Mouse (Mus musculus) MEL (cell line): ENCODE measurements around the gene Ephx1. TPM values are rescaled to one million over a fixed set of nuclear protein-coding genes. Genes with fewer than 3 reads are reported as not detected.

Experiments used
- DNase-seq: peaks from one replicate; pipeline ENCODE4 v3.0.0; 2011; ENCODE audit warnings: low read depth, low spot score
- H3K27ac ChIP-seq: 2 replicates; pipeline ENCODE4 v1.5.1; 2012; ENCODE audit warnings: low read depth, mild to moderate bottlenecking, control low read depth, low read length, moderate library complexity; ENCODE audit not compliant: control insufficient read depth
- H3K27me3 ChIP-seq, 2 experiments: fragments of 150-350 bp in 1 of 2; sonication (generic) in 1 of 2; 2 replicates each; pipeline ENCODE4 v1.6.1; 2012; ENCODE audit warnings: low read length in 2 of 2, mild to moderate bottlenecking in 2 of 2, improper control_type of control experiment in 1 of 2, moderate library complexity in 1 of 2; ENCODE audit not compliant: insufficient read depth in 2 of 2, control insufficient read depth in 1 of 2
- H3K36me3 ChIP-seq, 2 experiments: 2 replicates each; pipeline ENCODE4 v1.6.1; 2012 to 2014; ENCODE audit warnings: low read length in 2 of 2, improper control_type of control experiment in 1 of 2, inconsistent platforms in 1 of 2, mild to moderate bottlenecking in 1 of 2; ENCODE audit not compliant: insufficient read depth in 2 of 2, control insufficient read depth in 1 of 2
- H3K4me1 ChIP-seq, 2 experiments: fragments of 150-350 bp in 1 of 2; sonication (generic) in 1 of 2; 2 replicates each; pipeline ENCODE4 v1.6.1; 2012; ENCODE audit warnings: low read length in 2 of 2, improper control_type of control experiment in 1 of 2, mild to moderate bottlenecking in 1 of 2; ENCODE audit not compliant: insufficient read depth in 2 of 2, control insufficient read depth in 1 of 2
- H3K4me3 ChIP-seq, 2 experiments: fragments of 150-350 bp in 1 of 2; sonication (generic) in 1 of 2; 2 replicates each; pipeline ENCODE4 v1.5.1; 2012; ENCODE audit warnings: low read depth in 2 of 2, low read length in 2 of 2, mild to moderate bottlenecking in 2 of 2, moderate library complexity in 2 of 2, control low read depth in 1 of 2, improper control_type of control experiment in 1 of 2; ENCODE audit not compliant: control insufficient read depth in 1 of 2, insufficient read depth in 1 of 2
- H3K79me2 ChIP-seq: 2 replicates; pipeline ENCODE4 v1.6.1; 2012; ENCODE audit warnings: mild to moderate bottlenecking, low read length, moderate library complexity; ENCODE audit not compliant: control insufficient read depth, poor library complexity, insufficient read depth
- H3K9ac ChIP-seq: 2 replicates; pipeline ENCODE4 v1.6.1; 2012; ENCODE audit warnings: low read depth, mild to moderate bottlenecking, control low read depth, low read length, moderate library complexity; ENCODE audit not compliant: control insufficient read depth, poor library complexity, severe bottlenecking
- H3K9me3 ChIP-seq: fragments of 150-350 bp; sonication (generic); replicated peaks from 2 replicates; pipeline ENCODE4 v1.6.1; 2012; ENCODE audit warnings: mild to moderate bottlenecking, low read length, improper control_type of control experiment, moderate library complexity; ENCODE audit not compliant: insufficient read depth
- CHD2 ChIP-seq: IDR thresholded peaks from 2 replicates; pipeline ENCODE4 v1.6.1; 2011; ENCODE audit warnings: low read length, improper control_type of control experiment
- CTCF ChIP-seq, 3 experiments: IDR thresholded peaks in 2 of 3; conservative IDR thresholded peaks in 1 of 3; 2 replicates each; pipeline ENCODE4 v1.5.1; 2011 to 2012; ENCODE audit warnings: low read length in 3 of 3, low read depth in 2 of 3, mild to moderate bottlenecking in 2 of 3, improper control_type of control experiment in 1 of 3, inconsistent platforms in 1 of 3, mixed read lengths in 1 of 3, moderate library complexity in 1 of 3; ENCODE audit not compliant: control insufficient read depth in 1 of 3, insufficient read depth in 1 of 3, poor library complexity in 1 of 3, severe bottlenecking in 1 of 3
- E2F4 ChIP-seq: IDR thresholded peaks from 2 replicates; pipeline ENCODE4 v1.6.1; 2011; ENCODE audit warnings: low read depth, low read length, improper control_type of control experiment, borderline replicate concordance
- ELF1 ChIP-seq: IDR thresholded peaks from 2 replicates; pipeline ENCODE4 v1.6.1; 2014; ENCODE audit warnings: low read depth, mild to moderate bottlenecking, inconsistent platforms, low read length, improper control_type of control experiment, moderate library complexity
- ETS1 ChIP-seq: IDR thresholded peaks from 2 replicates; pipeline ENCODE4 v1.6.1; 2012; ENCODE audit warnings: low read depth, mild to moderate bottlenecking, inconsistent platforms, low read length, improper control_type of control experiment, moderate library complexity
- GABPA ChIP-seq: IDR thresholded peaks from 2 replicates; pipeline ENCODE4 v1.6.1; 2012; ENCODE audit warnings: low read depth, mild to moderate bottlenecking, inconsistent platforms, low read length, improper control_type of control experiment, moderate library complexity
- GATA1 ChIP-seq: IDR thresholded peaks from 2 replicates; pipeline ENCODE4 v1.6.1; 2011; ENCODE audit warnings: low read depth, low read length, improper control_type of control experiment
- JUND ChIP-seq: IDR thresholded peaks from 2 replicates; pipeline ENCODE4 v1.6.1; 2011; ENCODE audit warnings: low read depth, mild to moderate bottlenecking, improper control_type of control experiment, low read length
- KAT2A ChIP-seq: conservative IDR thresholded peaks from 2 replicates; pipeline ENCODE4 v1.6.1; 2012; ENCODE audit warnings: low read depth, low read length, improper control_type of control experiment, inconsistent platforms
- MAX ChIP-seq: IDR thresholded peaks from 2 replicates; pipeline ENCODE4 v1.6.1; 2011; ENCODE audit warnings: low read length, improper control_type of control experiment
- MAZ ChIP-seq: IDR thresholded peaks from 2 replicates; pipeline ENCODE4 v1.6.1; 2012; ENCODE audit warnings: low read depth, mild to moderate bottlenecking, inconsistent platforms, low read length, improper control_type of control experiment
- MYB ChIP-seq: IDR thresholded peaks from 2 replicates; pipeline ENCODE4 v1.6.1; 2011; ENCODE audit warnings: mild to moderate bottlenecking, low read depth, low read length, improper control_type of control experiment
- MYC ChIP-seq: IDR thresholded peaks from 2 replicates; pipeline ENCODE4 v1.6.1; 2011; ENCODE audit warnings: low read depth, mild to moderate bottlenecking, low read length, improper control_type of control experiment, moderate library complexity
- NELFE ChIP-seq: IDR thresholded peaks from 2 replicates; pipeline ENCODE4 v1.6.1; 2011; ENCODE audit warnings: low read depth, low read length, improper control_type of control experiment
- POLR2A ChIP-seq, 2 experiments: IDR thresholded peaks; 2 replicates each; pipeline ENCODE4 v1.6.1; 2011 to 2012; ENCODE audit warnings: low read length in 2 of 2, mild to moderate bottlenecking in 2 of 2, control low read depth in 1 of 2, improper control_type of control experiment in 1 of 2, low read depth in 1 of 2, moderate library complexity in 1 of 2; ENCODE audit not compliant: control insufficient read depth in 1 of 2, insufficient read depth in 1 of 2, poor library complexity in 1 of 2
- POLR2AphosphoS5 ChIP-seq: IDR thresholded peaks from 2 replicates; pipeline ENCODE4 v1.6.1; 2012; ENCODE audit warnings: low read depth, borderline replicate concordance, mild to moderate bottlenecking, inconsistent platforms, low read length, moderate library complexity, mixed read lengths
- RAD21 ChIP-seq: IDR thresholded peaks from 2 replicates; pipeline ENCODE4 v1.6.1; 2011; ENCODE audit warnings: mild to moderate bottlenecking, low read depth, low read length, improper control_type of control experiment
- RCOR1 ChIP-seq: IDR thresholded peaks from 2 replicates; pipeline ENCODE4 v1.6.1; 2012; ENCODE audit warnings: low read depth, mild to moderate bottlenecking, inconsistent platforms, low read length, improper control_type of control experiment
- SIN3A ChIP-seq: IDR thresholded peaks from 2 replicates; pipeline ENCODE4 v1.6.1; 2012; ENCODE audit warnings: low read length, improper control_type of control experiment, inconsistent platforms
- SMC3 ChIP-seq: IDR thresholded peaks from 2 replicates; pipeline ENCODE4 v1.6.1; 2011; ENCODE audit warnings: low read depth, low read length, improper control_type of control experiment
- TAL1 ChIP-seq: IDR thresholded peaks from 2 replicates; pipeline ENCODE4 v1.6.1; 2012; ENCODE audit warnings: mild to moderate bottlenecking, inconsistent platforms, low read length, moderate library complexity, mixed read lengths
- TBP ChIP-seq: IDR thresholded peaks from 2 replicates; pipeline ENCODE4 v1.8.0; 2011; ENCODE audit warnings: low read depth, low read length, improper control_type of control experiment
- USF1 ChIP-seq: IDR thresholded peaks from 2 replicates; pipeline ENCODE4 v1.6.1; 2014; ENCODE audit warnings: low read depth, mild to moderate bottlenecking, inconsistent platforms, low read length, improper control_type of control experiment, moderate library complexity
- USF2 ChIP-seq, 2 experiments: IDR thresholded peaks; 2 replicates each; pipeline ENCODE4 v1.6.1; 2011 to 2012; ENCODE audit warnings: improper control_type of control experiment in 2 of 2, low read length in 2 of 2, borderline replicate concordance in 1 of 2, inconsistent platforms in 1 of 2, low read depth in 1 of 2, mild to moderate bottlenecking in 1 of 2; ENCODE audit not compliant: insufficient read depth in 1 of 2
- ZC3H11A ChIP-seq: IDR thresholded peaks from 2 replicates; pipeline ENCODE4 v1.6.1; 2012; ENCODE audit warnings: low read depth, mild to moderate bottlenecking, inconsistent platforms, low read length, improper control_type of control experiment
- ZKSCAN1 ChIP-seq: IDR thresholded peaks from 2 replicates; pipeline ENCODE4 v1.6.1; 2012; ENCODE audit warnings: low read depth, mild to moderate bottlenecking, inconsistent platforms, low read length, improper control_type of control experiment, moderate library complexity
- ZMIZ1 ChIP-seq: IDR thresholded peaks from 2 replicates; pipeline ENCODE4 v1.6.1; 2012; ENCODE audit warnings: low read depth, mild to moderate bottlenecking, inconsistent platforms, low read length, improper control_type of control experiment, moderate library complexity
- ZNF384 ChIP-seq: IDR thresholded peaks from 2 replicates; pipeline ENCODE4 v1.6.1; 2012; ENCODE audit warnings: low read depth, mild to moderate bottlenecking, inconsistent platforms, low read length, improper control_type of control experiment
- polyA plus RNA-seq, 2 experiments: library from polyadenylated mRNA; stranded (reverse) in 1 of 2; unstranded in 1 of 2; fragments of >175 nt in 1 of 2; fragments of >200 nt in 1 of 2; gene quantifications; 2 replicates each; pipeline versions ENCODE4 v1.2.1 to v1.2.4; 2012; ENCODE audit warnings: low replicate concordance in 2 of 2, low read depth in 1 of 2; ENCODE audit not compliant: insufficient read length in 2 of 2, insufficient read depth in 1 of 2, missing spikeins in 1 of 2
- total RNA-seq: library from RNA; depleted of rRNA; stranded (reverse); fragments of 300-350 nt; gene quantifications from 2 replicates; pipeline ENCODE4 v1.2.3, GENCODE M21; 2012

Ephx1 gene
- total and polyA plus RNA-seq, 3 experiments, result 0.15 to 0.39 TPM; not detected in 1

DNA sequence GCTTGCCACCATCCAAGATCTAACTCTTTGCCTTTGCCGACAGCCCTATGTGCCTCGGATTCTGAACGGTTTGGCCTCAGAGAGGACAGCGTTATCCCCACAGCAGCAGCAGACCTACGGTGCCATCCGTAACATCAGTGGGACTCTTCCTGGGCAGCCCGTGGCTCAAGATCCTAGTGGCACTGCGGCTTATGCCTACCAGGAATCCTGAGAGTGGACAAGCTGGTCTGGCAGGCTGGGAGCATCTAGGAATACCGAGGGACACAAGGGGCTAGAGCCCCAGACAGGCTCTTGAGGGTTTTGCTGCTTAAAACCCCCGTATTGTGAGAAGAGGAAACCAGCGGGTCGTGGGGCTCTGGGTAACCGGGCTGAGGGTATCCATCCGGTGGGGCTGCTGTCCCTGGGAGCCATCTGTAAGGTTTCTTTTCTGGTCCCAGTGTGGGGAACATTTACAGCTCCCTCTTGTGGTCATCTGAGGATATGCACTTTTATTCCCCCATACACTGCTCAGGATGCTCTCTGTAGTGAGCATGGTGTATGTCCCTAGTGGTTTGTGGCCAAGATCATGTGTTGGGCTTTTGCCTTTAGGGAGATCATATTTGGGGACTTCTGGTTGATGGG lies 46.5 kb downstream of the Ephx1 start:
- Histone ChIP-seq H3K4me3 (no peak overlapping the region), H3K9ac (no peak overlapping the region), H3K27ac (no peak overlapping the region), H3K4me1 (no peaks in the 10 kb centered on the region), H3K79me2 (no peaks in the 10 kb centered on the region), H3K27me3 (no peaks in the 10 kb centered on the region), H3K9me3 (no peaks in the 10 kb centered on the region), H3K36me3 (no peaks in the 10 kb centered on the region)
- no peak for TF ChIP-seq TBP
- no peak for TF ChIP-seq USF1
- no peak for TF ChIP-seq KAT2A
- TF ChIP-seq JUND, result no peak
- TF ChIP-seq GABPA, result no peak
- TF ChIP-seq MAZ, result no peak
- TF ChIP-seq MAX, result no peak
- TF ChIP-seq ETS1, result no peak
- no peak for TF ChIP-seq NELFE
- TF ChIP-seq MYC, result no peak
- TF ChIP-seq CHD2, result no peak
- peak; percentile 47 to 88 (median 87) for TF ChIP-seq CTCF (IDR thresholded peaks at IDR 0.05 in 2 of 3, conservative IDR thresholded peaks at IDR 0.05 in 1 of 3; ENCODE audit: control insufficient read depth in 1 of 3, insufficient read depth in 1 of 3, low read depth in 2 of 3, low read length in 3 of 3, poor library complexity in 1 of 3, severe bottlenecking in 1 of 3)
- no peak for TF ChIP-seq GATA1
- TF ChIP-seq MYB, result no peak
- TF ChIP-seq ZC3H11A, result peak; percentile 74
- TF ChIP-seq TAL1, result no peak
- TF ChIP-seq ZMIZ1, result no peak
- peak; percentile 74 for TF ChIP-seq ZNF384
- no peak for TF ChIP-seq E2F4
- TF ChIP-seq SMC3, result peak; percentile 89
- TF ChIP-seq ZKSCAN1, result no peak
- TF ChIP-seq POLR2A (IDR thresholded peaks at IDR 0.05; ENCODE audit: control insufficient read depth in 1 of 2, insufficient read depth in 1 of 2, low read depth in 1 of 2, low read length in 2 of 2, poor library complexity in 1 of 2), result no peak
- TF ChIP-seq USF2 (IDR thresholded peaks at IDR 0.05; ENCODE audit: borderline replicate concordance in 1 of 2, insufficient read depth in 1 of 2, low read depth in 1 of 2, low read length in 2 of 2), result no peak
- TF ChIP-seq POLR2AphosphoS5, result no peak
- TF ChIP-seq RCOR1, result no peak
- peak; percentile 67 for TF ChIP-seq RAD21
- TF ChIP-seq SIN3A, result peak; percentile 38; the same call in 1 of the 2 replicates
- TF ChIP-seq ELF1, result no peak
- peak; percentile 68 for DNase-seq
